Mouse (Mus musculus) liver, embryonic 14.5 days (tissue): Measurements from ENCODE around the gene Tekt2. TPM values are rescaled to one million over a fixed set of nuclear protein-coding genes. Genes with fewer than 3 reads are reported as not detected.

ENCODE experiments used
- ATAC-seq: fragments of 200-750 bp; cut with Nextera tagmentation; 2 replicates; pipeline ENCODE4 v1.8.0; 2017; ENCODE audit warnings: moderate number of reproducible peaks, mild to moderate bottlenecking, moderate library complexity; ENCODE audit not compliant: insufficient read depth
- DNase-seq, 3 experiments: peaks; one replicate each; pipeline ENCODE4 v3.0.0-alpha.2; 2012 to 2013; ENCODE audit warnings: low read depth in 3 of 3, low spot score in 3 of 3
- H3K27ac ChIP-seq: fragments of 300-500 bp; sonication (generic); 2 replicates; pipeline ENCODE4 v1.5.1; 2014; ENCODE audit warnings: moderate library complexity, mild to moderate bottlenecking, control low read depth, inconsistent platforms
- H3K27me3 ChIP-seq: fragments of 300-500 bp; sonication (generic); 2 replicates; pipeline ENCODE4 v1.6.1; 2014; ENCODE audit warnings: mild to moderate bottlenecking, low read length, moderate library complexity; ENCODE audit not compliant: control insufficient read depth, insufficient read depth
- H3K36me3 ChIP-seq: fragments of 300-500 bp; sonication (generic); replicated peaks from 2 replicates; pipeline ENCODE4 v1.6.1; 2014; ENCODE audit warnings: low read depth; ENCODE audit not compliant: control insufficient read depth, insufficient read depth
- H3K4me1 ChIP-seq, 2 experiments: fragments of 200-500 bp in 1 of 2; fragments of 300-500 bp in 1 of 2; sonication (generic) in 1 of 2; replicated peaks; 2 replicates each; pipeline ENCODE4 v1.6.1; 2012 to 2014; ENCODE audit warnings: antibody characterized with exemption in 1 of 2, inconsistent platforms in 1 of 2, low read length in 1 of 2; ENCODE audit not compliant: control insufficient read depth in 2 of 2, insufficient read depth in 2 of 2
- H3K4me2 ChIP-seq: fragments of 300-500 bp; sonication (generic); 2 replicates; pipeline ENCODE4 v1.6.1; 2014; ENCODE audit warnings: low read depth, mild to moderate bottlenecking, control low read depth, moderate library complexity
- H3K4me3 ChIP-seq, 2 experiments: fragments of 200-500 bp in 1 of 2; fragments of 300-500 bp in 1 of 2; sonication (generic) in 1 of 2; 2 replicates each; pipeline ENCODE4 v1.5.1; 2012 to 2014; ENCODE audit warnings: low read depth in 2 of 2, low read length in 2 of 2, mild to moderate bottlenecking in 2 of 2, control low read depth in 1 of 2, inconsistent platforms in 1 of 2, moderate library complexity in 1 of 2; ENCODE audit not compliant: insufficient read depth in 1 of 2
- H3K9ac ChIP-seq: fragments of 300-500 bp; sonication (generic); replicated peaks from 2 replicates; pipeline ENCODE4 v1.6.1; 2014; ENCODE audit warnings: mild to moderate bottlenecking, control low read depth, moderate library complexity
- H3K9me3 ChIP-seq: fragments of 300-500 bp; sonication (generic); 2 replicates; pipeline ENCODE4 v1.6.1; 2016; ENCODE audit warnings: low read length, mixed read lengths; ENCODE audit not compliant: control insufficient read depth
- CTCF ChIP-seq: IDR thresholded peaks from 2 replicates; pipeline ENCODE4 v1.5.1; 2016; ENCODE audit warnings: antibody characterized with exemption, low read depth, control low read depth
- EP300 ChIP-seq: IDR thresholded peaks from 2 replicates; pipeline ENCODE4 v1.6.1; 2016; ENCODE audit warnings: antibody characterized with exemption, low read depth
- WGBS: fragments of 180-500 bp; shearing (Covaris S2); extraction: QIAGEN DNeasy Blood & Tissue Kit; methylation state at CpG from one replicate; pipeline ENCODE4 v1.1.7; 2014; ENCODE audit not compliant: insufficient replicate concordance; 5-methylcytosine and 5-hydroxymethylcytosine counted together
- polyA plus RNA-seq, 2 experiments: library from polyadenylated mRNA; depleted of rRNA in 1 of 2; stranded (reverse) in 1 of 2; unstranded in 1 of 2; fragments of >200 nt; fragmentation: Nextera tagmentation in 1 of 2; extraction: Ambion mirVana in 1 of 2; gene quantifications; 2 replicates each; pipeline versions ENCODE4 v1.2.1 to v1.2.3; 2012 to 2014

Gene Tekt2
- polyA plus RNA-seq, 2 experiments, result 0.44 to 0.85 TPM

GRCm38 (mm10) chr4:126316443-126317040 is 8.9 kb downstream of the Tekt2 start:
- no peak overlapping the region for H3K27ac ChIP-seq
- H3K4me1 ChIP-seq, result peaks cover 4 to 6% of the 10 kb centered on the region in 2 experiments; a peak in 2 of 4 replicates
- H3K36me3 ChIP-seq, result peaks cover 10% of the 10 kb centered on the region
- no peak for DNase-seq
- no peak overlapping the region for H3K4me2 ChIP-seq
- TF ChIP-seq CTCF (no peak), EP300 (no peak)
- 87% methylated on average over 13 of the region's 13 CpGs for WGBS
- no peak overlapping the region for H3K9ac ChIP-seq
- no peak overlapping the region for H3K4me3 ChIP-seq
- H3K9me3 ChIP-seq, result no peaks in the 10 kb centered on the region
- no peak for ATAC-seq
- no peaks in the 10 kb centered on the region for H3K27me3 ChIP-seq

GRCm38 (mm10) chr4:126315931-126316330 is 9.6 kb downstream of the Tekt2 start:
- ATAC-seq (no peak), DNase-seq (no peak)
- WGBS, result 63% methylated on average over 5 of the region's 5 CpGs
- no peak overlapping the region for H3K27ac ChIP-seq
- TF ChIP-seq CTCF, result no peak
- no peak for TF ChIP-seq EP300
- peaks cover 4 to 6% of the 10 kb centered on the region in 2 experiments; a peak in 2 of 4 replicates for H3K4me1 ChIP-seq
- no peak overlapping the region for H3K9ac ChIP-seq
- H3K36me3 ChIP-seq, result peaks cover 10% of the 10 kb centered on the region
- H3K4me2 ChIP-seq, result no peak overlapping the region
- H3K9me3 ChIP-seq, result no peaks in the 10 kb centered on the region
- H3K4me3 ChIP-seq, result no peak overlapping the region
- H3K27me3 ChIP-seq, result no peaks in the 10 kb centered on the region

- Histone ChIP-seq H3K9ac (no peak overlapping the region), H3K36me3 (peaks cover 10% of the 10 kb centered on the region), H3K4me2 (no peak overlapping the region), H3K9me3 (no peaks in the 10 kb centered on the region), H3K4me3 (no peak overlapping the region), H3K4me1 (no peaks in the 10 kb centered on the region), H3K27ac (no peak overlapping the region), H3K27me3 (no peaks in the 10 kb centered on the region)
- TF ChIP-seq EP300, result no peak
- no peak for TF ChIP-seq CTCF
- no peak for DNase-seq
- ATAC-seq, result no peak
- 70% methylated on average over 10 of the region's 10 CpGs for WGBS
Measured at GRCm38 (mm10) chr4:126314393-126314792, 11.1 kb downstream of the Tekt2 start.

- TF ChIP-seq EP300 (no peak), CTCF (no peak)
- ATAC-seq, result no peak
- peaks cover 10% of the 10 kb centered on the region for H3K36me3 ChIP-seq
- no peak overlapping the region for H3K4me2 ChIP-seq
- H3K27ac ChIP-seq, result no peak overlapping the region
- H3K27me3 ChIP-seq, result no peaks in the 10 kb centered on the region
- H3K9ac ChIP-seq, result no peak overlapping the region
- WGBS, result 47% methylated on average over 5 of the region's 5 CpGs
- H3K4me3 ChIP-seq, result no peak overlapping the region
- H3K4me1 ChIP-seq, result no peaks in the 10 kb centered on the region
- no peak for DNase-seq
- H3K9me3 ChIP-seq, result no peaks in the 10 kb centered on the region
Measured at GRCm38 (mm10) chr4:126313202-126313601, 12.3 kb downstream of the Tekt2 start.

GRCm38 (mm10) chr4:126311566-126312200 is 13.8 kb downstream of the Tekt2 start:
- DNase-seq, result no peak
- 0 out of 2 replicates have a peak, but pooled peaks cover 3% of the 10 kb centered on the region for H3K36me3 ChIP-seq
- H3K27ac ChIP-seq, result no peak overlapping the region
- no peaks in the 10 kb centered on the region for H3K4me1 ChIP-seq
- H3K27me3 ChIP-seq, result no peaks in the 10 kb centered on the region
- H3K4me2 ChIP-seq, result no peak overlapping the region
- H3K4me3 ChIP-seq, result no peak overlapping the region
- no peak overlapping the region for H3K9ac ChIP-seq
- 73% methylated on average over 16 of the region's 16 CpGs for WGBS
- ATAC-seq, result no peak
- TF ChIP-seq CTCF (no peak), EP300 (no peak)
- H3K9me3 ChIP-seq, result no peaks in the 10 kb centered on the region
